Mouse (Mus musculus): ENCODE results near the gene Baiap3. TPM values are rescaled to one million over a fixed set of nuclear protein-coding genes. Genes with fewer than 3 reads are reported as not detected.
A peak's percentile ranks its signal among the peaks of the same experiment; 100 is the strongest.

Baiap3 gene
- 7.6 and 9.1 TPM in 2 replicates for total RNA-seq (2014; fragmentation: Nextera tagmentation)
- 3.8 and 11.9 TPM in 2 replicates for total RNA-seq (2017)

DNA sequence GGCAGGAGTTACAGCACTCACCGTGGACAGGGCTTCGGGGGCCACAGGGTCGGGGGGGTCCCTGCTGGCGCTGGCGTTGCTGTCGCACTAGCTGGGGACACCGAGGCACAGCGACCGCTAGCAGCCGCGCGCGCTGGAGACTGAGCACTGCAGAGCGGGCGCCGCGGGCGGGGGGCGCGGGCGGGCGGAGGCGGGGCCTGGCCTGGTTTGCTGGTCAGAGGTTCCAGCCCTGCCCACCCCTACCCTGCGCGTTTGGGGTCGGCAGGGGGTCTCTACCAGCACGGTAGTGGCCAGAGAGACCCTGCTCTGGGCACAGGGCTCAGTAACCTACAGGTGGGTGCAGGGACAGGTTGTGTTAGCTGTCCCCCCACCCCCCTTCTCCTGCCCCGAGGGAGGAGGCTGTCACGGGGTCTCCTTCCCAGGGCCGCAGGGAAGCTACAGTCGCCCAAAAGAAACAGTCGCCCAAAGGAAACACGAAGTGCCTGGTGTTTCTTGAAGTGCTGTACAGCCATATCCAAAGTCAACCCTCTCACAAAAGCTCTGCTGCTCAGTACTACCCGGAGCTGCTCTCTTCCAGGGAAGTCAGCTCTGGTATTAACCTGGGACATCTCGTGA is at the start of gene Baiap3:
Baiap3 (minus strand) TSS at position 225 of the 615 bp plus-strand sequence.
- ATAC-seq (replicated peaks; ENCODE audit: poor library complexity, severe bottlenecking), result no peak

DNA sequence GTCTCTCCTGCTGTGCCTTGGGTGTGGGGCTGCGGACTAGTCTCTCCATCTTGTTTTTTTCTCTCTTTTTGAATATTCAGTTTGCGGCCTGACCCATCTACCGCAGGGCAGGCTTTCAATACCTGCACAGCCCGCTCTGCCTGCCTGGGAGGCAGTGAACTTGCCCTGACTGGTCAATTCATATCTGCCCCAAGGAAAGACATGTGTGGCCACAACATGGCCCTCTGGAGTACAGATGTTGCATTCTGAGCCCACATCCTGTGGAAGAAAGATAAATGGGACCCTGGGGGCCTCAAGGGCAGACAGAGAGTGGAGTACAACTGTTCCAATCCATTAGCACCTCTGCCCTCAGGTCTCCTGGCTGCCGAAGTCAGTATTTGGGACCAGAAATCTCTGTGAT is 41.9 kb upstream of the Baiap3 start, which contains the start of gene Prss34:
Prss34 (plus strand) TSS at position 301 of the 400 bp plus-strand sequence.
- no peak for ATAC-seq (replicated peaks; ENCODE audit: poor library complexity, severe bottlenecking)

DNA sequence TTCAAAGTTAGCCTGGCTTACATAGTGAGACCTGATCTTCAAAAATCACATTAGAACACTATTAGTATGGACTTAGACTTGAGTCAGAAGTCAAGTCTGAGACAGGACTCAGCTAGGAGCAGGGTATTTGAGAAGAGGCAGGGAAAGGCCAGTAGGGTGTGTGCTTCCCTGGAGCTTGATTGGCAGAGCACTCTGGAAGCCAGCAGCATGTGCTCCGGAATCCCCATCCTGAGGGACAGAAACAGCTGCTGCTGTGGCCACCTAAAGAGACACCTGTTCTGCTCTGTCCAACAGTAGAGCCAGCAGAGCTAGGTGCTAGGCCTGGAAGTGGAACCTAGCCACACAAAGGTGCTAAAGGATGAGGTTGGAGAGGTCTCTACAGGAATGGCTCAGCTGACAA is 37.9 kb upstream of the Baiap3 start:
- no peak for ATAC-seq (replicated peaks; ENCODE audit: poor library complexity, severe bottlenecking)

DNA sequence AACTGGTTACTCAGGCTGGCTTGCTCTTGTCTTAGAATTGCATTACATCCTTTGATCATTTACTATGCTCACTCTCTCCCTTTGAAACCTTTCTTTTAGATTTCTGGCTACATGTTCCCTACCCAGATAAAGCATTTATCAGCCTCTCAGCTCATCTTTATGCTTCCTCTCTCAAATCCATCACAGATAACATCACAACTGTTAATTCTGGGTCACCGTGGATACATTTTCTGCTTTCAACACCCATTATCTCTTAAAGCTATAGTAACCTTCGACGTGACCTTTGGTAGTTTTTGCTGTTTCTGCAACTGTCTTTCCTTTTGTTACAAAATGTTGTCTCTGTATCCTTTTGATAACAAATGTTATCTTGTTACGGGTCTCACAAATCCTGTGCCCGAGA is 37.3 kb upstream of the Baiap3 start:
- no peak for ATAC-seq (replicated peaks; ENCODE audit: poor library complexity, severe bottlenecking)

DNA sequence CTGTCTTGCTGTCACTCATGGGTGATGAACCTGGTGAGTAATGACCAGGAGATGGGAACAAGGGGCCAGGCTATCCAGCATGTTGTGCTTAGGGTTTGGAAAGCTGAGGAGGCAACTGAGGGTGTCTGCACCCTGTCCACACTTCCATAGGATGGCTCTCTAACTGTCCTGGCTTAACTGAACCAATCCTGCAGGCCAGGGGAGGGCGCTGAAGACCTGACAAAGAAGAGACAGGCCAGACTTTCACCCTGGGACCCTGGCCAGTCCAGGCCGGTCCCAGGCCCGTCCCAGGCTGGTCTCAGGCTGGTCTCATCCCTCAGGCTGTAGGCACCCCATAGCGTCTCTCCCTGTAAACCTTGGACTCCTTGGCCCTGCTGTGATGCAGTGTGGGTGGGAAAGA is 34.2 kb upstream of the Baiap3 start:
- no peak for ATAC-seq (replicated peaks; ENCODE audit: poor library complexity, severe bottlenecking)

DNA sequence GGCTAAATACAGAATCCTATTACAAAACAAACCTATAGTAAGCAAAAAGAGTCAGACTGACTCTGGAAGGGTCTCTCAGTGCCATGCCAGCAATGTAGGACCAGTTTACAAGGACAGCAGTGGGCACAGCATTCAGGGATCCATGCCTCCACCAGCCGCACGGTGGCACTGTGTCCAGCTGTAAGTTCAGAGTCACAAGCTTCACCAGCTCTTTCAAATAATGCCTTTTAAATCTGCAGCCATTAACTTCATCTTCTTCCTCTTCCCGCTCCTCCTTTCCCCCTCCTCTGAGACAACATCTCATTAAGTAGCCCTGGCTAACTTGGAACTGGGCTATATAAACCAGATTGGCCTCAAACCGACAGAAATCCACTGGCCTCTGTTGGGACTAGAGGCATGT is 32.7 kb upstream of the Baiap3 start:
- ATAC-seq (replicated peaks; ENCODE audit: poor library complexity, severe bottlenecking), result peak; percentile 84

DNA sequence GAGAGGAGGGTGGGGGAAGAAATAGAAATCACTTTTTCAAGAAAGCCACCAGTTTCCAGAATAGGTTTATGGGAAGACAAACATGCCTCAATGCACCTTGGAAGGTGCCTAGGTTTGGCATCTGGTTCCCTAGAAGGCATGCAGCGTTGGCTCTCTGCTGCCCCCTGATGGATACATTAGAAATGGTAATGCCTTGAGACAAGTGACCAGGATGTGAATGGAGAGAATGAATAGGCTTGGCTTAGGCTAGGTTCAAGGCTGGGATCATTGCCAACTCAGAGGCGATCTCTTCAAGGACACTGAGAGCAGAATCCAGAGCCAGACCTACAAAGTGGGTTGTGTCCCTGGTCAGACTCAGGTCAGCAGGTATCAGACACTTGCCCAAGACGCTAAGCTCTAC is 28.9 kb upstream of the Baiap3 start:
- peak; percentile 76 for ATAC-seq (replicated peaks; ENCODE audit: poor library complexity, severe bottlenecking)

DNA sequence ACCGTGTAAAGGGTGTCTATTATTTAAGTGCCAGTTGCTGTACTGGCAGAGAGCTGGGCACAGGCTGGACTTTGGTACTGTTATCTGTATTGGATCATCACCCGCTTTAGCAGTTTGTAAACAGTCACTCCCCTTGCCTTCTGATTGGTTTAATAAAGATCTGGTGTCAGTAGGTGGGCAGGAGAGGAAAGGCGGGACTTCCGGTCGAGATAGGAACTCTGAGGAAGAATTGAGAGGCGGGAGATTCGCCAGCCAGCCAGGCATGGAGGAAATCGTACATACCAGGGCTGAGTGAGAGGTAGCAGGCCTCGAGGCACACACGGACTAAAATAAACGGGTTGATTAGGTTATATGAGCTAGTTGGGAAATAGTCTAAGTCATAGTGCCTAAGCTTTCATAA is 26.0 kb upstream of the Baiap3 start:
- ATAC-seq (replicated peaks; ENCODE audit: poor library complexity, severe bottlenecking), result peak; percentile 50

DNA sequence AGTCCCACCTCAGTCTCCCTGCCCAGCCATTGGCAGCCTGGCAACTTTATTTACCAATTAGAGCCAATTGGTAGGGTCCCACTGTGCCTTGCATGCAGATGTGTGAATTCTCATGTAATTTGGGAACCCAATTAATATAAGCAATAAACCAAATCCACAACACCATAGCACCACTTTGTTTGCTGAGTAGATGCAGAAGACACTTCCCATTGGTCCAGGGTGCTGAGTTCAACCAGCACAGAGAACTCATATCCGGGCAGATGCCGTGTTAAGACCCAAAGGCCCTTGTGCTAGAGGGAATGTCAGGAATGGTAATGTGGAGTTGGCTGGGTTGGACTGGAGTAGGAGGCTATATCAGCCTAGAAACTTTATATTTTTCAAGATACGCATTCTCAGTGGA is 19.7 kb upstream of the Baiap3 start:
- no peak for ATAC-seq (replicated peaks; ENCODE audit: poor library complexity, severe bottlenecking)

DNA sequence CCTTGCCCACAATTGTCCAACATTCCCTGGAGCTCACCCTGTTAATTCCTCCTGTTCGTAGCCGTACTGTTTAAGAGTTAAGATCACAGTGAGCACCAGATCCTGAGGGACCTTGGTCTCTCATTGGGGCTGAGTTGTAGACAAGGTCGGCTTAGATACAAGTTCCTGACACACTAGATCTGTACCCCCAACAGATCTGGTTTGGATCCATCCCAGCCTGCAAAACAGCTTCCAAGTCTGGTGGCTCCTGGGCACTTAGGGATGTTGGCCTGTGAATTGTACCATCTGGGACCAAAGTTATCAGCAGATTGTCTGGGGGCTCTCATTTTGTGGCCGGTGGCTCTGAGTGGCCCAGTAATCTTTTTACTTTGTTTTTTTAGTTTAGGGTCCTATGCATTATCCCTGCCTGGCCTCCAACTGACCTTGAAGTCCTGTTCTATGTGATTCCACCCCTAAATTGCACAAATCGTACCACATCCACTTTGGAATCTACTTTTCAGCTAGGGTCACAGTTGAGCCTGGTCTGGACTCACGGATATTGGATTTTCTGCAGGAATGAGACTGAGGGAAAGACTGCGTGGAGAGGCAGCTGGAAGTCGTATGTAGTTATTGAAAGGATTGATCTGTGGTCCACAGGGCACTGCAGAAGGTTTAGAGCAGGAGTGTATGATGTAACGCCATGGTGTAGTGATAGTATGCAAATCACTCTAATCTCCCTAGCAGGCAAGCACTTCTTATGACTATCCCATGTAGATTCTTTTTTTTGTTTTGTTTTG is 18.6 kb upstream of the Baiap3 start, which contains the start of gene Ube2i:
Ube2i (minus strand) TSS at position 52 of the 776 bp plus-strand sequence.
- no peak for ATAC-seq (replicated peaks; ENCODE audit: poor library complexity, severe bottlenecking)

DNA sequence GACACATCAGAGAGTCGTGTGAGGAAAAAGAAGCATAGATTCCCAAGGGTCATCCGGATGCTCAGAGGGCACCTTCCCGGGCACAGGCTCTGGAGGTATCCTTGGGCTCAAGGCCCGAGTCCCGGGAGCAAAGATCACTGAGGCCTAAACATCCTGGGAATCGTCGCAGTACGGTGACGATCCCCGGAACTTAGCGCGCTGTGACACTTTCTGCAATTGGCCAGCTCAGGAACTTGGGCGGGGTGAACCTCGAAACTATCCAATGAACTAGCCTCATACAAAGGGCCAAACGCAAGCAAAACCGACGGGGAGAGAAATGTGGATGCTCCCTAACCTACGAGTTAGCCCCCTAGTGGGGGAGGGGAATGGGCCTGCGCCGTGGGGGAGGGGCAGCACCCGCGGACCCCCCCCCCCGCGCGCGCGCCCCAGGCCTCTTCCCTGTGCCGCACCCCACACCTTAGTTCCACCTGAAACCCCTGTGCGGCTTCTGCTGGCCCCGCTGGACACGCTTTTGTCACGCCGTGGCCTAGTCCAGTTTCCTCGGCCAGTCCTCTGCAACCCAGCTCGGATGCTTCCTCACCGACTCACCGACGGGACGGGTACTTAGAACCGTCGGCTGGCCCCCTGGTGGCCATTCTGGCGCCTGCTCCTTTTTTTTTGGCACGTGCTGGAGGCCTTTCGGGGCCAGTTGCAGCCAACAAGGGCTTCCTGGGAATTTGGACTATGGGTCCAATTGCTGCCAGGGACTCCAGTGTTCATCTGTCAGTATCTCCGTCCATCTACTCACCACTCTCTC is 17.7 kb upstream of the Baiap3 start:
- peak; percentile 79 for ATAC-seq (replicated peaks; ENCODE audit: poor library complexity, severe bottlenecking)

DNA sequence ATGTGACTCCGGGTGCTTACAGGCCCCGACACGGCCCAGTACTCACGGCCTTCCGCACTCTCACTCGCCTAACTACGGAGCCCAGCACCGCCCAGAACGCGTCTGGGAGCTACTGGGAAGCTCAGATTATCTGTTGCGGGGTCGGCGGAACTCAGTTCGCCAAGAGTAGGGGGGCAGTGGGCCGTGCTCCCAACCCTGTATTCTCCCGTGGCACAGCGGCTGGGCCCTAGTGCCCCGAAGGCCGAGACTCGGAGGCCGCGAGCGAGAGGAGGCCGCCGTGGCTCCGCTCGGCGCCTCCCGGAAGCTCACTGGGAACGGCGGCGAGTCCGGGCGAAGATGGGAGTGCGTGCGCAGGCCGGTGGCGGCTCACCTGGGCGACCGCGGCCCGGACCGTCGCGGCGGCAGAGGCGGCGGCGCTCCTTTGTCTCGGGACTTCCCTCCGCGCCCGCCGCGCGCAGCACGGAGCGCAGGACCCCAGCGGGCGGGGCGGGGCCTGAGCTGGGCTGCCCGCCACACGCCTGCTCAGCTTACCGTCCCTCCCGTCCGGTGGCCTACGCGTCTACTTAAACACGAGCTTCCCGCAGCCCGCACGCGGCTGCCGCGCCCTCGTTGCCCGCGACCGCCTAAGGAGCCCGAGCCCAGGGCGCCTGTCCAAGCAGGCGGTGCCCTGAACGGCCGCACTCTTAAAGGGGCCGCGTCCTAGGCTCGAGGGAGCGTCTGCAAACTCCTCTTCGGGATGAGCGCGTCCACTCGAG is 17.0 kb upstream of the Baiap3 start:
- peak; percentile 60 for ATAC-seq (replicated peaks; ENCODE audit: poor library complexity, severe bottlenecking)

DNA sequence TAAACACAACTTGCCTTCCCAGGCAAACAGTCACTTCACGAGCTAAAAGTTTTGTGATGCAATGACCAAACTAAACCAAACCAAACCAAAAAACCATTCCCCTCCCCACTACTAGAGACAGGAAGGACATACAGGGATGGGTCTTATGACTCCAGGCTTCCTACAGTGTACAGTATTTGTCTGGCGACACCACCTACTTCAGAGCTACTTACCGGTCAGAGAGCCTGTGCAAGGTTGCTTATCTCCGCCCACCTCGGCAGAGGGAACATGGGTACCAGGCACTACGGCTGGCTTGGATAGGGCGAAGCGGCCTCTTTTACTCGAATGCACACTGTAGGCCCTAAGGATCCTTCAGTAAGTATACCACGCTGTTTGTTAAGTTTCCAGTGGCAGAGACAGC is 16.2 kb upstream of the Baiap3 start:
- ATAC-seq (replicated peaks; ENCODE audit: poor library complexity, severe bottlenecking), result 0 out of 2 replicates have a peak, but pooled peaks have one; percentile 8

DNA sequence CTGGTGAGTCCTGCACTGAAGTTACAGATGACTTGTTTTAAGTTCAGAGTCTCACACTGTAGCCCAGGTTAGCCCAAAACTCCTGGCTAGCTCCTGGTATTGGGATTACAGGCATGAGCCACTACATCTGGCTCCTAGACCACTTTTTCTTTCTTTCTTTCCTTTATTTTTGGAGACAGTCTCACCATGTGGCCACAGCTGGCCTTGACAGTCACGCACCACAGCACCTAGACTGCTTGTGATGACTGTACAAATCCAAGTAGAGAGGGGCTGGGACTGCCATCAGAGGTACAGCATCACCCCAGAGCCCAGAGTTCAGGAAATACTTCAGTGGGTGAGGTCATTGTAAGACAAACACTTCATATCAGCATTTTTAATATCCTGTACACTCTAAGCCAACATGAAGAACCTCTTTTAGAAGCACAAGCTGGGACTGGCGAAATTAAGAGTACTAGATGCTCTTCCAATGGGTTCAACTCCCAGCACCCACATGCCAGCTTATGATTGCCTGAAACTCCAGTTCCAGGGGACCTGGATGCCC is 14.7 kb upstream of the Baiap3 start:
- ATAC-seq (replicated peaks; ENCODE audit: poor library complexity, severe bottlenecking), result no peak

DNA sequence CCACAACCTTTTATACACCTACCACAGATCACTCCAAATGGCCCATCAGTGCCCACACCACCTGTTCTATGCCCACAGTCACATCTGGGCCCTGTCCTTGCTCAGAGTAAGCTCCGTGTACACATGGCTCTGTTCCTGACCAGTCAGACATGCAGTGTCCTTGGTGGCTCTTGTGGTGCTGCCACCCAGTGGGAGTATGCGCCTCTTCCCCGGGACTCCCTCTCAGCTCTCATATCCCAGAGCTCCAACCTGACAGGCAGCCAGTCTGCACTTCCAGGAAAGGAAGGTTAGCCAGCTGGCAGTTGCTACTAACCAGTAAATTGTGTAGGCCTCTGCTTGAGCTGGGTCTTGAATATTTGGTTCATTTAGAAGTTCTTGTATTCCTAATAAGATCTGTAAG is 8.3 kb upstream of the Baiap3 start:
- ATAC-seq (replicated peaks; ENCODE audit: poor library complexity, severe bottlenecking), result no peak

DNA sequence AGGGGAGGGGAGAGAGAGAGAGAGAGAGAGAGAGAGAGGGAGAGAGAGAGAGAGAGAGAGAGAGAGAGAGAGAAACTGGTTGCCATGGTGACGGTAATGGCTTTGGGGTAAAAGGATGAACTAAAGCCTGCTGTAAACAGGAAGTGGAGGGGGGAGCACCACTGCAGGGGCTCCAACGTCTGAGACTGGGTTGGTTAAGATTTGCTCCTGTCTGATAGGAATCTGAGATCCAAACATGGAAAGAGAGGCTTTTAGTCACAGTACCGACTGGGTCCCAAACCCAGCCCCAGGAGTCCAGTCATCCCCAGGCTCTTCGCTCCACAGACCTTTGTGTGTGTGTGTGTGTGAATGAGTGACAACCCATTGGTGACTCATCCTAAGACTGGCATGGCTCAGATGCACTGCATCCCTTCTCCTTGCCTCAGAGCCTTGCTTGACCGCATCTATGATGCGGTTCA is 1.7 kb upstream of the Baiap3 start:
- ATAC-seq (replicated peaks; ENCODE audit: poor library complexity, severe bottlenecking), result peak; percentile 35; the same call in 1 of the 2 replicates

DNA sequence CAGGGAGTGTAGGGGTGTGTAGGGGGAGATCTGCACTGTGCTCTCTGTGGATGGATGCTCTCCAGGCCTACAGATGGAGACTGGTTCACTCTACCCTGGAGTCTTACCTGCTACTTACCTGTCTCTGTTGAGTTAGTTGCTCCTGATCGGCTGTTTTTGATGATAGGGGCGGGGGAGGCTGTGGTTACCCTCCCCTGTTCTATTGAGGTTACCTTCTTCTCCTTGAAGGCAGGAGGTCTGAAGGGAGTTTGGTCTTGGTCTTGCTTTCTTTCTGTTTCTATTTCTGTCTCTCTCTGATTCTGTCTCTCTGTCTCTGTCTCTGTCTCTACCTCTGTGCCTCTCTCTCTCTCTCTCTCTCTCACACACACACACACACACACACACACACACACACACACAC is 1.1 kb downstream of the Baiap3 start:
- ATAC-seq (replicated peaks; ENCODE audit: poor library complexity, severe bottlenecking), result no peak

DNA sequence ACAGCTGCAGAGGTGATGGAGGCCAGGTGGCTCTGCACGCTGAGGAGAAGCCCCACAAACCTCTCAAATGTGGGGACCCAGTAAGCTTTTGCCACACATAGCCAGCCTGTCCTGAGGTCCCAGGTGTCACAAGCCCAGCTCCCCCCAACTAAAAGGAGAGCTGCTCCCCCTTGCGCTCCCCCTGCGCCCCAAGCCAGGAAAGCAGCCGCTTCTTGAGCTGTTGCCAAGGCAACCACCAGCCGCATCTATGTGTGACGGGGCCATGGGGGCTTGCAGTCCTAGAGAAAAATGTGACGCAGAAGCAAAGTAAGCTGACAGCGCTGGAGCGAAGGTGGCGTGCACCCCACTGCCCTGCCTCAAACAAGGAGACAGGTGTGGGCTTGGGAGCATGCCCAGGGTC is 2.4 kb downstream of the Baiap3 start:
- no peak for ATAC-seq (replicated peaks; ENCODE audit: poor library complexity, severe bottlenecking)

DNA sequence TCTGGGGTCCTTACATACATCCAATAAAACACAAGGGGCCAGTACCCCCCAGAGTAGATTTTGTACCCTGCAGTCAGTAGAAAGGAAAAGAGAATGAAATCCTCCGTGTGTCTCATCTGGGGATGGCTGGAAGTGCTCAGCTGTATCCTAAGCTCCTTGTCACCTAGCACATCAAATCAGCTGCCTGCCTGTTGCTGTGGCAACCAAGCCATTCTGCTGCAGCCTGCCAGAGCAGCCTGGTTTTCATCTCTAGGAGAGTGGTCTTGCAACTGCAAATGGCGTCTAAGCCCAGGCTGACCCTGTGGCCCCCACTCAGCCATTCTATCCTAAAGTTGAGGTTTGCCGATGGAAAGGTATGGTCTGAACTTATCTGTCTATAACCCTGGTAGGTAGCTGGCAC is 3.5 kb downstream of the Baiap3 start:
- ATAC-seq (replicated peaks; ENCODE audit: poor library complexity, severe bottlenecking), result no peak
